Mouse (Mus musculus) ES-E14 (cell line): ENCODE results near the gene Sidt2. TPM values are rescaled to one million over a fixed set of nuclear protein-coding genes. Genes with fewer than 3 reads are reported as not detected.

Source experiments
- DNase-seq: peaks from one replicate; pipeline ENCODE4 v3.0.0-alpha.2; 2013; ENCODE audit warnings: low read depth, low spot score
- H3K27ac ChIP-seq: 2 replicates; pipeline ENCODE4 v1.5.1; 2012; ENCODE audit warnings: low read depth, mild to moderate bottlenecking, low read length, moderate library complexity, mixed read lengths; ENCODE audit not compliant: poor library complexity, insufficient read depth, severe bottlenecking
- H3K36me3 ChIP-seq: 2 replicates; pipeline ENCODE4 v1.6.1; 2012; ENCODE audit warnings: mild to moderate bottlenecking, low read length, moderate library complexity, mixed read lengths; ENCODE audit not compliant: control insufficient read depth, poor library complexity, insufficient read depth, severe bottlenecking
- H3K4me1 ChIP-seq, 2 experiments: fragments of 150-350 bp in 1 of 2; sonication (generic) in 1 of 2; 2 replicates each; pipeline ENCODE4 v1.6.1; 2012; ENCODE audit warnings: low read length in 2 of 2, mild to moderate bottlenecking in 1 of 2, mixed read lengths in 1 of 2; ENCODE audit not compliant: control insufficient read depth in 2 of 2, insufficient read depth in 2 of 2, poor library complexity in 1 of 2
- H3K4me3 ChIP-seq, 2 experiments: fragments of 150-350 bp in 1 of 2; sonication (generic) in 1 of 2; 2 replicates each; pipeline ENCODE4 v1.5.1; 2012; ENCODE audit warnings: low read length in 2 of 2, low read depth in 1 of 2, mild to moderate bottlenecking in 1 of 2, mixed read lengths in 1 of 2; ENCODE audit not compliant: insufficient read depth in 1 of 2, poor library complexity in 1 of 2, severe bottlenecking in 1 of 2
- H3K9ac ChIP-seq: 2 replicates; pipeline ENCODE4 v1.6.1; 2012; ENCODE audit warnings: low read depth, mild to moderate bottlenecking, low read length, mixed read lengths; ENCODE audit not compliant: poor library complexity, insufficient read depth, severe bottlenecking
- H3K9me3 ChIP-seq: fragments of 150-350 bp; sonication (generic); 2 replicates; pipeline ENCODE4 v1.6.1; 2012; ENCODE audit warnings: low read depth, mild to moderate bottlenecking, low read length; ENCODE audit not compliant: control insufficient read depth, insufficient read depth
- CHD2 ChIP-seq: IDR thresholded peaks from 2 replicates; pipeline ENCODE4 v1.6.1; 2014; ENCODE audit warnings: mild to moderate bottlenecking, low read depth, low read length, inconsistent platforms
- HCFC1 ChIP-seq: IDR thresholded peaks from 2 replicates; pipeline ENCODE4 v1.6.1; 2012; ENCODE audit warnings: low read length, inconsistent platforms, borderline replicate concordance; ENCODE audit not compliant: insufficient read depth
- MAFK ChIP-seq: IDR thresholded peaks from 2 replicates; pipeline ENCODE4 v1.6.1; 2014; ENCODE audit warnings: mild to moderate bottlenecking, low read depth, low read length, inconsistent platforms; ENCODE audit not compliant: insufficient read depth
- ZC3H11A ChIP-seq: IDR thresholded peaks from 2 replicates; pipeline ENCODE4 v1.6.1; 2012; ENCODE audit warnings: low read depth, mild to moderate bottlenecking, inconsistent platforms, low read length, borderline replicate concordance
- ZNF384 ChIP-seq: IDR thresholded peaks from 2 replicates; pipeline ENCODE4 v1.6.1; 2012; ENCODE audit warnings: low read depth, low read length, inconsistent platforms
- in situ Hi-C, 2 experiments: fragments of 600-800 bp; cut with MboI; formaldehyde crosslinking; loops; one replicate each; pipeline ENCODE4 v1.15.1; 2025; ENCODE audit warnings: low sequenced_read_pairs in 2 of 2, inconsistent platforms in 1 of 2; ENCODE audit not compliant: unreplicated experiment in 2 of 2
- total RNA-seq: library from RNA; depleted of rRNA; stranded (reverse); fragments of 300-350 nt; gene quantifications from 2 replicates; pipeline ENCODE4 v1.2.3, GENCODE M21; 2012

Gene Sidt2
- total RNA-seq, 1 experiment: 44.7 TPM

GRCm38 (mm10) chr9:45932571-45933415 is 22.3 kb downstream of the Sidt2 start:
- H3K36me3 ChIP-seq: peaks cover 14% of the 10 kb centered on the region
- H3K4me3 ChIP-seq: no peak overlapping the region

GRCm38 (mm10) chr9:45931958-45932357 is 23.1 kb downstream of the Sidt2 start:
- Histone ChIP-seq H3K9me3 (no peaks in the 10 kb centered on the region), H3K27ac (no peak overlapping the region), H3K36me3 (peaks cover 20% of the 10 kb centered on the region), H3K4me1 (peaks cover 1 to 10% of the 10 kb centered on the region in 2 experiments; a peak in 1 of 4 replicates), H3K9ac (no peak overlapping the region), H3K4me3 (no peak overlapping the region)
- no peak for TF ChIP-seq ZC3H11A
- no peak for TF ChIP-seq MAFK
- no peak for TF ChIP-seq CHD2
- in situ Hi-C loops: no loop called here
- no peak for DNase-seq

More at GRCm38 (mm10) chr9:45932571-45933415, 22.3 kb downstream of the Sidt2 start:
- Histone ChIP-seq H3K9me3 (no peaks in the 10 kb centered on the region), H3K27ac (no peak overlapping the region), H3K9ac (no peak overlapping the region), H3K4me1 (peaks cover 1 to 10% of the 10 kb centered on the region in 2 experiments; a peak in 1 of 4 replicates)
- TF ChIP-seq HCFC1: no peak
- TF ChIP-seq MAFK: no peak
- TF ChIP-seq ZNF384: no peak
- TF ChIP-seq CHD2: no peak
- TF ChIP-seq ZC3H11A: no peak
- in situ Hi-C loops: no loop called here
- DNase-seq: no peak

- no peak for TF ChIP-seq CHD2
- TF ChIP-seq MAFK: no peak
- no peak for TF ChIP-seq HCFC1
- no peak for TF ChIP-seq ZNF384
- TF ChIP-seq ZC3H11A: no peak
- no peak overlapping the region for H3K4me3 ChIP-seq
- no peaks in the 10 kb centered on the region for H3K4me1 ChIP-seq
- no peaks in the 10 kb centered on the region for H3K9me3 ChIP-seq
- H3K27ac ChIP-seq: no peak overlapping the region
- no peak for DNase-seq
- in situ Hi-C loops: no loop called here
- H3K9ac ChIP-seq: no peak overlapping the region
- peaks cover 22% of the 10 kb centered on the region for H3K36me3 ChIP-seq
These were observed 25.8 kb downstream of the Sidt2 start for GRCm38 (mm10) chr9:45929285-45929684.

- TF ChIP-seq ZC3H11A (no peak), MAFK (no peak), CHD2 (no peak), ZNF384 (no peak), HCFC1 (no peak)
- no peaks in the 10 kb centered on the region for H3K4me1 ChIP-seq
- no peak overlapping the region for H3K27ac ChIP-seq
- no peak for DNase-seq
- H3K9ac ChIP-seq: no peak overlapping the region
- H3K9me3 ChIP-seq: no peaks in the 10 kb centered on the region
- H3K36me3 ChIP-seq: peaks cover 6% of the 10 kb centered on the region
- in situ Hi-C loops: no loop called here
- H3K4me3 ChIP-seq: no peak overlapping the region
These were observed 35.2 kb downstream of the Sidt2 start for GRCm38 (mm10) chr9:45919895-45920294.
